Comparison of ENCODE assay signal across 10 mouse cellular contexts in genomic region chr5:19264627-19265026, GRCm38 (mm10). TPM values are rescaled to one million over a fixed set of nuclear protein-coding genes. Genes with fewer than 3 reads are reported as not detected.
DNase-seq lines count a peak whose midpoint lies in the region; ATAC-seq and TF ChIP-seq lines count a peak whose summit lies in the region.
"Had no signal": no experiment of that assay in that cellular context is flagged by ENCODE, and none has a peak within 500 bp of the region (broad histone marks: within the 10 kb centered on the region; RNA-seq: fewer than 3 reads in every experiment).

No protein-coding gene starts in this region.

- POLR2A ChIA-PET in Patski (lab: Charles Lee): interaction anchor here (0.7 kb wide), 1 partner anchor 232 kb away, joined by 4 read pairs; no protein-coding TSS in a partner anchor

- peak; percentile 19 for DNase-seq in lung, embryonic 14.5 days
- DNase-seq in lung, postnatal 25 days (ENCODE audit: low spot score): no peak
- no peak for DNase-seq in Patski (ENCODE audit: low read depth, low spot score)
- peak; percentile 12 for DNase-seq in mesoderm, embryonic 11.5 days (ENCODE audit: low read depth, low spot score)
- DNase-seq in right cerebral cortex, adult 18-20 months: no peak
- no peak for DNase-seq in urinary bladder, postnatal 25 days (ENCODE audit: low spot score)

- H3K9me3 ChIP-seq in forebrain, embryonic 12.5 days: no peaks in the 10 kb centered on the region
- no peaks in the 10 kb centered on the region for H3K9me3 ChIP-seq in forebrain, embryonic 16.5 days (ENCODE audit: control insufficient read depth, low read length)
- no peaks in the 10 kb centered on the region for H3K9me3 ChIP-seq in lung, embryonic 14.5 days (ENCODE audit: low read depth, low read length)
- H3K9me3 ChIP-seq: midbrain, embryonic 12.5 days; stomach, embryonic 15.5 days had no signal

- no peaks in the 10 kb centered on the region for H3K36me3 ChIP-seq in forebrain, embryonic 12.5 days (replicated peaks)
- no peaks in the 10 kb centered on the region for H3K36me3 ChIP-seq in forebrain, embryonic 16.5 days (ENCODE audit: control insufficient read depth, insufficient read depth)
- no peaks in the 10 kb centered on the region for H3K36me3 ChIP-seq in lung, embryonic 14.5 days (ENCODE audit: insufficient read depth)
- H3K36me3 ChIP-seq: midbrain, embryonic 12.5 days; stomach, embryonic 15.5 days had no signal

- in situ Hi-C loops in Patski (cut with MboI; ENCODE audit: low pct_unique_long_range_greater_than_20kb): no loop called here

- ATAC-seq in forebrain, embryonic 12.5 days (ENCODE audit: low FRiP score): 0 out of 2 replicates have a peak, but pooled peaks have one; percentile 46
- ATAC-seq in forebrain, embryonic 16.5 days: no peak
- no peak for ATAC-seq in lung, embryonic 14.5 days (ENCODE audit: insufficient read depth)
- no peak for ATAC-seq in Patski

- 65% methylated on average over 2 of the region's 2 CpGs for WGBS in forebrain, embryonic 12.5 days
- 69% methylated on average over 2 of the region's 2 CpGs for WGBS in forebrain, embryonic 16.5 days
- 65% methylated on average over 2 of the region's 2 CpGs for WGBS in lung, embryonic 14.5 days

- TF ChIP-seq CTCF in lung, embryonic 14.5 days (IDR thresholded peaks at IDR 0.05; ENCODE audit: low read depth): peak; percentile 55
- peak; percentile 21 for TF ChIP-seq CTCF in Patski (IDR thresholded peaks at IDR 0.05)

- H3K27me3 ChIP-seq in forebrain, embryonic 12.5 days: no peaks in the 10 kb centered on the region
- no peaks in the 10 kb centered on the region for H3K27me3 ChIP-seq in forebrain, embryonic 16.5 days (replicated peaks; ENCODE audit: control insufficient read depth, insufficient read depth, low read length)
- no peaks in the 10 kb centered on the region for H3K27me3 ChIP-seq in lung, embryonic 14.5 days (ENCODE audit: insufficient read depth, low read length)
- no peaks in the 10 kb centered on the region for H3K27me3 ChIP-seq in Patski
- H3K27me3 ChIP-seq: midbrain, embryonic 12.5 days; stomach, embryonic 15.5 days had no signal

- H3K9ac ChIP-seq in forebrain, embryonic 12.5 days: no peak overlapping the region
- no peak overlapping the region for H3K9ac ChIP-seq in forebrain, embryonic 16.5 days (replicated peaks; ENCODE audit: low read depth, low read length)
- H3K9ac ChIP-seq in lung, embryonic 14.5 days: no peak overlapping the region
- H3K9ac ChIP-seq: midbrain, embryonic 12.5 days; stomach, embryonic 15.5 days had no signal

- H3K27ac ChIP-seq in forebrain, embryonic 12.5 days: no peak overlapping the region
- no peak overlapping the region for H3K27ac ChIP-seq in forebrain, embryonic 16.5 days (ENCODE audit: low read length)
- no peak overlapping the region for H3K27ac ChIP-seq in lung, embryonic 14.5 days (ENCODE audit: low read depth)
- H3K27ac ChIP-seq: midbrain, embryonic 12.5 days; stomach, embryonic 15.5 days had no signal

- H3K4me3 ChIP-seq in forebrain, embryonic 12.5 days (replicated peaks): no peak overlapping the region
- H3K4me3 ChIP-seq in forebrain, embryonic 16.5 days (replicated peaks; ENCODE audit: low read length): no peak overlapping the region
- H3K4me3 ChIP-seq in lung, embryonic 14.5 days (ENCODE audit: low read depth, low read length): no peak overlapping the region
- H3K4me3 ChIP-seq: midbrain, embryonic 12.5 days; stomach, embryonic 15.5 days had no signal

- H3K4me2 ChIP-seq in forebrain, embryonic 12.5 days: no peak overlapping the region
- H3K4me2 ChIP-seq in forebrain, embryonic 16.5 days (ENCODE audit: low read length): no peak overlapping the region
- no peak overlapping the region for H3K4me2 ChIP-seq in lung, embryonic 14.5 days
- H3K4me2 ChIP-seq: midbrain, embryonic 12.5 days; stomach, embryonic 15.5 days had no signal

- H3K4me1 ChIP-seq in forebrain, embryonic 12.5 days: no peaks in the 10 kb centered on the region
- H3K4me1 ChIP-seq in forebrain, embryonic 16.5 days (replicated peaks; ENCODE audit: control insufficient read depth, insufficient read depth, low read length): no peaks in the 10 kb centered on the region
- H3K4me1 ChIP-seq in lung, embryonic 14.5 days (ENCODE audit: insufficient read depth): no peaks in the 10 kb centered on the region
- H3K4me1 ChIP-seq: midbrain, embryonic 12.5 days; stomach, embryonic 15.5 days had no signal

- CTCF ChIA-PET in Patski (lab: Charles Lee): no interaction called here

RNA-seq across cellular contexts. Expression of gene Magi2, which starts 37.8 kb away (rescaled TPM):
- 16.4 and 22.3 TPM in 2 replicates for polyA plus RNA-seq in forebrain, embryonic 12.5 days (2016; fragmentation: Nextera tagmentation; extraction: Ambion mirVana)
- polyA plus RNA-seq in forebrain, embryonic 16.5 days (2015; fragmentation: Nextera tagmentation; extraction: Ambion mirVana): 22.7 and 37.7 TPM in 2 replicates
- polyA plus RNA-seq in lung, embryonic 14.5 days (2014; fragmentation: Nextera tagmentation; extraction: Ambion mirVana): 2.4 and 3.0 TPM in 2 replicates
- 2.4 TPM for polyA plus RNA-seq in Patski (2021)

Comparison
In these comparisons a context has a peak if more than half of its experiments do, and no peak if none do; other contexts are left out.
1. DNase-seq: peak in lung, embryonic 14.5 days (single experiment) and mesoderm, embryonic 11.5 days (single experiment); none in lung, postnatal 25 days (single experiment), Patski (single experiment), right cerebral cortex, adult 18-20 months (single experiment) and urinary bladder, postnatal 25 days (single experiment).